Mouse (Mus musculus) layer of hippocampus, postnatal 14 days (tissue): ENCODE measurements at regions not wholly inside any gene's neighbourhood (a gene's known extent, or its start where the extent isn't known, plus 50 kb on each side); places are given as distances from the start of the nearest gene placed in this dataset.
A peak's percentile ranks its signal among the peaks of the same experiment; 100 is the strongest.

Source experiments
- DNase-seq, 2 experiments: peaks; one replicate each; pipeline ENCODE4 v3.0.0; 2021 to 2022; ENCODE audit warnings: low spot score in 2 of 2, mixed read lengths in 1 of 2

DNA sequence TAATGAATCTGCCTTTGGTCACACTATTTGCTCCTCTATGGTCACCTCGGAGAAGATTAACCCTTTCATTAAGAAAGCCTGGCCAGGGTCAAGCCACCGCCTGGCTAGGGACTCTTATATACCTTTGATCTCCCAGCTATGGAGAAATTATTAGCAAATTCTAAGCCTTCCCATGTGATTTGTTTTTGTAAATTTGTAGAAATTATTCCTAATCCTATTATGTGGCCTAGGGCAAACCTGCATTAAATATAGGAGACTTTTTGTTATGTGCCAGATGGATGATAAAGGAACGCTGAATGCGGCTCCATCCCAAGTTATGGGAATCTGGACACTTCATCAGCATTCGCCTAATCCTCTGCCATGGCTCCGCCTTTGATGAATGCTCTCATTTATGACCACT is 70.4 kb upstream of the Tmco5 start:
- DNase-seq: no peak

DNA sequence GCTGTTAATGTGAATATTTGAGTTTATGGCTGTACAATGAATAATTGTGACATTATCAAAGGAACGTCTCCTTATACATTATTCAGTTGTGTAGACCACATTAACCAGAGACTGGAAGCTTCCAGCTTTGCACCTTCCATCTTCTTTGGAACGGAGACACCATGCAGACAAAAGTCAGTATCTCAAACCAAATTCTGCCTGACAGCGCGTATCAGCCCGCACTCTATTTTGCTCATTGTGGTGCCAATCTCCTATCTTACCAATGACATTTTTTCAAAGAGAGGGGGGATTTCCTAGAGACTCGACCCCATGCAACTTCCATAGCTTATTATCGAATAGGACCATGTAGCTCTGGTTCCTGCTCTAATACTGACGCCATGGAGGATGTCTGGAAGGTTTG is 69.9 kb upstream of the Tmco5 start:
- DNase-seq: no peak

DNA sequence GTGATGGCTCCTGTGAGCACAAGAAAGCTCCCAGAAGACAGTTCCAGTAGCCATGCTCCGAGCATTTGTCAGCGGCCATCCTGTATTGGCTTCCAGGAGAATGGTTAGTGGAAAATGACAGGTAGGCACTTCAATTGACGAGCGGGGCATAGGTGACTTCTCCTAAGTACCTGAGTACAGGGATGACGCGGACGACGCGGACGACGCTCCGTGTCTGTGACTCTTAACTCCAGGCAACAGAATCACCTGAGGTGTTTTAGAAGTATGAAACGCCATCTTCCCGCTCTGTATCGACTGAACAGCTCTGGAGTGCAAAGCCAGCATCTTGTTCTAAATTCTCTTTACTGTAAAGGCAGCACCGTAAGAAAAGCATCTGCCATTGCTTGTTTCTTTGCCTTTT is 68.4 kb upstream of the Tmco5 start:
- DNase-seq: no peak

DNA sequence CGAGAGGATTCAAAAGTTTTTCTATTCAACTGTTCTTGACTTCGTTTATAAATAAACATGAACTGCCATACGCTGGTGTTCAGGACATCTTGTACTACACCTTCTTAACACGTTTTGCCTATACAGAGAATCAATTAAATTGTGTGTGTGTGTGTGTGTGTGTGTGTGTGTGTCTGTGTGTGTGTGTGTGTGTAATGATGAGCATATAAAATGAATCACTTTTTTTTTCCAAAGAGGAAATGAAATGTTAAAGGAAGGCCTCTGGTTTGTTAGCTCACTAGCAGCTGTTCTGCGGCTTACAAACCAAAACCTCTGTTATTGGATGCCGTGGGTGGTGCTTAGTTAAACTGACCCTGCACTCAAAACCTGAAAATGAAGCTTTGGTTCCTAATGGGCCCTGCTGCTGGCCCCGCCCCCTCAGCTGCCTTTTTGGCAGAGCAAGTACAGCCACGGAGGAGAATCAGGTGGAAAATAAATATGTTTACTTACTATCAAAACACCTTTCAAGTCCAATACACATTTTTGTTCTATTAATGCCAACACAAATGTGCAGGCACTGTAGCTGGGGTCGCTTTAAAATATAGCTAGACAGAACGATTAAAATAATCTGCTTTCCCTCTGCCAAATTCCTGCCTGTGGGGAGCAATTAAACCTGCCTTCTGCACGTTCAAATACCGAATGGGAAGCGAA is 65.5 kb upstream of the Tmco5 start:
- DNase-seq: no peak

DNA sequence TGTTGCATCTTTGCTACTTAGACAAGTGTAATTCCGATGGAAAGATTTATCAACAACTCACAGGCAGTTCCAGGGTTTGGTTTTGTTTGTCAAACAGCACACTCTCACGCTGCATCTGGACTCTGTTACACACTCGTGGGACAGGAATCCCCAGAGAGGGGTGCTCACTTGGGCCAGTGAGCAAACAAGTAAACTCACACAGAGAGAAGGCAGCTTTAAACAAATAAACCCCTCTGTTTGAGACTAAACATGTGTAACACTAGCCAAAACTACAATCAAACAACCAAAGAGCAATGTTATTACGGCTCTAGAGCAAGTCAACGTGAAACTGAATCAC is 65.0 kb upstream of the Tmco5 start:
- DNase-seq: no peak

DNA sequence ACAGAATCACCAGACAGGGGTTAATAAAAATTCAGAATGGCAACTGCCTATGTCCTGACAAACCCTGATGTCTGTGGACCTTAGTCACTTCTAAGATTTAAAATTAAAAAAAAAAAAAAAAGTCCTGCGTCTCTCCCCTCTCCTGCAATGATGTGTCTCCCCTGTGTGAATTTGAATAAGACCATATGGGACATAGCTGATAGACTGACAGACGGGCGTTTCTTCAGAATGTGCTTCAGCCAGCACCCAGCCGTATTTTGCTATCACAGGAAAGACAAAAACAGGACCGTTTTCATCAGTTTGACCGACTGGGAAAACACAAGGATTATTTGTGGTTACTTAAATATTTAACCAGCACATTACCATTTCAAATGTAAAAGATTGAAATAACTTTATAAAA is 61.4 kb upstream of the Tmco5 start:
- DNase-seq: no peak

DNA sequence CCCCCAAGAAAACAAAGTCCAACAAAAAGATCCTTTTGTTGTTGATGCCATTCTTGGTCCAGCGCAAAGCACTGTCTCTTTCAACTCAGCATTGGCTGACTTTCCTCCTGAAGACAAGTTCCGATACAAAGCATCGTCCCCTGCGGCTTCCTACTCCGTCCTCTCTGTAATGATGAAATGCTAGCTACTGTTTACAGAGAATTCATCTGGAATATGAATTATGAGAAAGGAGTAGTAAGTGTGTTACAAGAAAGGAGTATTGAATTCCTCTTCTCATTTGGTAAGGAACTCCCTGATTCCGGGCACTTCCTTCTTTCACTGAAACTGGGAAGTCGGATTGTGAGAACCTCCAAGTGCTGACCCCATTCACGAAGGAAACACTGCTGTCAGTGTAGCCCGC is 60.9 kb upstream of the Tmco5 start:
- no peak for DNase-seq

DNA sequence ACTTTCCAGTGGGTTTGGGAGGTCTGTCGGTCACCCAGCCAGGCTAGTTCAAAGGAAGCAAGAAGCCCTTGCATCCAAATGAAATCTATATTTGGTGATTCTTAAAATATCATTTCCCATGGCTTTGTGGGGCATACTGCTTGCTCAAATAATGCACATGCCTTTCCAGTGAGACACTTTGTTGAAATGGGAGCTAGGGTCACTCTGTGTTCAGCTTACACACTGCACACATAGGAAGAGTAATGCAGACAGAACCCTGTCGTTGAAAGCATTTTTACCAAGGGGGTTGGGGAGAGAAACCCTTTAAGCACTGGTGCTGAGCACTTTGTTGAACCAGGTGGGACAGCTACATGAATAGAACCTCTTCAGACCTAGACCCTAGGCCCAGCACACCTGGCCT is 59.9 kb upstream of the Tmco5 start:
- no peak for DNase-seq

DNA sequence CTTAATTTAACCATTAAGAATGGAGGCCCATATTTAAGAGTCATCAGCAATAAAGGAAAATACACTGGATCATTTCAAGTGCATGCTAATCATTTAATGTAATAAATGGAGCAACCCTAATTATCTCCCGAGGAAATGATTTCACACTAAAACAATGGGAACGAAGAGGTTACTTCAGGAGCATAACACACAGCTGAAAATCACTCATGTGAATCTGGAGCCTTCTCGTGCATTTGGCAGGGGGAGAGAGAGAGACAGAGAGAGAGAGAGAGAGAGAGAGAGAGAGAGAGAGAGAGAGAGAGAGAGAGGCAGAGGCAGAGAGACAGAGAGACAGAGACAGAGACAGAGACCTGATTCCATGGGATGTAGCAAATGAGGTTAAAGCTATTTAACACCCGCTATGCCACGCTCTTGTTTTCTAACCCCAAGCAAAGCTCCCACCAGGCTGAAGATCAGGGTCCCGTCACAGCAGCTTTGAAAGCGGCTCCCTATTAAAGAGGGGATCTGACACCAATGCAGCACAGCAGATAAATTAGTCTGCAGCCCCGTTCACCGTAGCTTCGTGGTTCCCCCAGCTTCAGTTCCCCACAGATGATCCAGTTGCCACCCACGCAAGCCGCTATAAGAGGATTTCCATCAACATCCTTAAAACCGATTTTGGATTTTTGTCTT is 59.3 kb upstream of the Tmco5 start:
- no peak for DNase-seq

DNA sequence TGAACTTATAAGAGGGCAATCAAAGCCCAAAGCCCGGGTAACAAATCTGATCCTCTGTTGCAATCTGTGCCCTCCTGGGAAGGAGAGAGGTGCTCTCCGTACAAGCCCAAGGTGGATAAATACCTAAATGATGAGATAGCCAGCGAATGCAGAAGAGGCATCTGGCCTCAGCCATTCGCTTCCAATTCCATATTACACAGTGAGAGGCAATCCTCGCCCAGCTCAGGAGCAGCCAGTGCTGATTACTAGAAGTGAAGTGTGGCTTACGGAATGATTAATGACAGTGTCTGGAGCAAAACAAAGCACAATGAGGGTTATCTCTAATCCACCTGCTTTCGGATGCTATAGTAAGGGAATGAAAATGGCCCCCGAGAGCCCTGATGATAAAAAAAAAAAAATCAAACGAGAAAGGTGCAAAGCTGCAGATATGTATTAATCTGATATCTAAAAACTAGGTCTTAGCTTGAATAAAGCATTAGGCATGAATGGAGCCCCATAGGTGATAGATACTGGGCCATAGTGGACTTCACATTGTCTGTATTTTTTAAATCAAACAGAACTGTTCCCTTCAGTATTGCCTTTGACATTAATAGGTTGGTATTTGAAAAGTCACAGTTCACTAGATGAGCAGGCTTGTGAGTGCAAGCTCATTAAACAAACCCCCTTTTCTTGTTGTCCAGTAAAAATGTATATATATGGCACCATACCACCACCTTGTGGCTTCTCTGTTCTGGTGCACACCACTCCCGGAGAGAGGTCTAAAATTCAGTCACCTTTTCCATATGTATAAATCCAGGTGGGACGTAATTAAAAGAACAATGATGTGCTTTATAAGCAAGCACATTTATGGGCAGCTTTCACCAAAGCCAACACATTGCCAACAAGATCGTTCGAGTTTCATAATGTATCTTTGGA is 57.4 kb upstream of the Tmco5 start:
- peak in 1 of 2 experiments; percentile 29 for DNase-seq
